In the genomic region with DNA sequence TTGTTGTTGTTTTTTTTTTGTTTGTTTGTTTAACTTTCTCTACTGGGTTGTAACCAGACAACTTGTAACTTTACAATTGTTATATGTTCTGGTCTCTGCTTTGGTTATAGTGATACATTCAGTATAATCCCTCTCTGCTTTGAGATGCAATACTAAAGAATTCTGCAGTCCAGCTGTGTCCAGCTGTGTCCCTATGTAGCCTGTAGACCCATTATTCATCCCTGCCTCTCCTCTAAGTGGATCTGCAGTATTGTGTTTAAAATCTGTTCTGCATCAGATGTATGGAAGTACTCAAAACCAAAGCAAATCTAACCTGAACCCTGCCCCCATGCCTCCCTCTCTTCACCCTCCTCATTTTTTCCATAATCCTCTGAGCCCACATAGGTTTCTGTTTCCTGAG, we compare ENCODE assay signal across 26 mouse cellular contexts.
DNase-seq lines count a peak whose midpoint lies in the region; ATAC-seq and TF ChIP-seq lines count a peak whose summit lies in the region.
"Had no signal": no experiment of that assay in that cellular context is flagged by ENCODE, and none has a peak within 500 bp of the region (broad histone marks: within the 10 kb centered on the region; RNA-seq: fewer than 3 reads in every experiment).

No protein-coding gene starts in this region.

- no peaks in the 10 kb centered on the region for H3K4me1 ChIP-seq in kidney, postnatal 0 days (replicated peaks; ENCODE audit: insufficient read depth, low read length)
- H3K4me1 ChIP-seq in kidney, embryonic 15.5 days: no peaks in the 10 kb centered on the region
- H3K4me1 ChIP-seq in lung, embryonic 14.5 days (ENCODE audit: insufficient read depth): no peaks in the 10 kb centered on the region
- no peaks in the 10 kb centered on the region for H3K4me1 ChIP-seq in lung, adult 2 months (ENCODE audit: control insufficient read depth, insufficient read depth, low read length)
- H3K4me1 ChIP-seq in intestine, embryonic 16.5 days (ENCODE audit: control insufficient read depth, insufficient read depth, low read length): 0 out of 2 replicates have a peak, but pooled peaks cover 2% of the 10 kb centered on the region
- peaks cover 3% of the 10 kb centered on the region; the same call in 1 of the 2 replicates for H3K4me1 ChIP-seq in stomach, embryonic 16.5 days (ENCODE audit: control insufficient read depth, insufficient read depth, low read length)
- H3K4me1 ChIP-seq: forebrain, embryonic 10.5 days; forebrain, embryonic 13.5 days; heart, embryonic 10.5 days; heart, embryonic 13.5 days had no signal

- H3K9ac ChIP-seq in kidney, postnatal 0 days (ENCODE audit: low read depth, low read length): no peak overlapping the region
- no peak overlapping the region for H3K9ac ChIP-seq in kidney, embryonic 15.5 days
- no peak overlapping the region for H3K9ac ChIP-seq in lung, embryonic 14.5 days
- H3K9ac ChIP-seq in intestine, embryonic 16.5 days (ENCODE audit: low read depth, low read length): no peak overlapping the region
- H3K9ac ChIP-seq in stomach, embryonic 16.5 days (ENCODE audit: low read length): no peak overlapping the region
- H3K9ac ChIP-seq: forebrain, embryonic 13.5 days; heart, embryonic 13.5 days had no signal

- TF ChIP-seq POLR2A in lung, adult 2 months (IDR thresholded peaks at IDR 0.05; ENCODE audit: borderline replicate concordance, extremely low read depth, low read depth, low read length): no peak

- no peaks in the 10 kb centered on the region for H3K27me3 ChIP-seq in kidney, postnatal 0 days (ENCODE audit: insufficient read depth, low read length)
- H3K27me3 ChIP-seq in kidney, embryonic 15.5 days: no peaks in the 10 kb centered on the region
- H3K27me3 ChIP-seq in lung, embryonic 14.5 days (ENCODE audit: insufficient read depth, low read length): no peaks in the 10 kb centered on the region
- no peaks in the 10 kb centered on the region for H3K27me3 ChIP-seq in intestine, embryonic 16.5 days (replicated peaks; ENCODE audit: control insufficient read depth, insufficient read depth, low read length)
- H3K27me3 ChIP-seq in stomach, embryonic 16.5 days (ENCODE audit: control insufficient read depth, insufficient read depth, low read length): no peaks in the 10 kb centered on the region
- H3K27me3 ChIP-seq: CH12.LX; forebrain, embryonic 13.5 days; heart, embryonic 13.5 days had no signal

- no peak for ATAC-seq in kidney, postnatal 0 days (replicated peaks; ENCODE audit: low FRiP score, low read depth)
- no peak for ATAC-seq in kidney, embryonic 15.5 days (replicated peaks; ENCODE audit: low FRiP score)
- peak; percentile 65; the same call in 1 of the 2 replicates for ATAC-seq in lung, embryonic 14.5 days (ENCODE audit: insufficient read depth)
- ATAC-seq in intestine, embryonic 16.5 days: peak; percentile 71; the same call in 1 of the 2 replicates
- ATAC-seq in stomach, embryonic 16.5 days (ENCODE audit: insufficient read depth, low FRiP score): peak; percentile 80
- ATAC-seq: forebrain, embryonic 13.5 days; forebrain, embryonic 16.5 days; Patski had no signal

- H3K9me3 ChIP-seq in kidney, postnatal 0 days (replicated peaks; ENCODE audit: low read length): no peaks in the 10 kb centered on the region
- no peaks in the 10 kb centered on the region for H3K9me3 ChIP-seq in kidney, embryonic 15.5 days (replicated peaks)
- H3K9me3 ChIP-seq in lung, embryonic 14.5 days (ENCODE audit: low read depth, low read length): no peaks in the 10 kb centered on the region
- H3K9me3 ChIP-seq in intestine, embryonic 16.5 days (ENCODE audit: control insufficient read depth, low read length): no peaks in the 10 kb centered on the region
- no peaks in the 10 kb centered on the region for H3K9me3 ChIP-seq in stomach, embryonic 16.5 days (replicated peaks; ENCODE audit: control insufficient read depth, low read length)
- H3K9me3 ChIP-seq: forebrain, embryonic 10.5 days; forebrain, embryonic 13.5 days; heart, embryonic 10.5 days; heart, embryonic 13.5 days had no signal

- TF ChIP-seq CTCF in kidney, postnatal 0 days (IDR thresholded peaks at IDR 0.05; ENCODE audit: low read depth): no peak
- no peak for TF ChIP-seq CTCF in lung, embryonic 14.5 days (IDR thresholded peaks at IDR 0.05; ENCODE audit: low read depth)
- no peak for TF ChIP-seq CTCF in lung, adult 2 months (IDR thresholded peaks at IDR 0.05; ENCODE audit: insufficient read depth, low read length)

- no peaks in the 10 kb centered on the region for H3K36me3 ChIP-seq in kidney, postnatal 0 days (ENCODE audit: insufficient read depth, low read length)
- H3K36me3 ChIP-seq in kidney, embryonic 15.5 days: no peaks in the 10 kb centered on the region
- no peaks in the 10 kb centered on the region for H3K36me3 ChIP-seq in lung, embryonic 14.5 days (ENCODE audit: insufficient read depth)
- no peaks in the 10 kb centered on the region for H3K36me3 ChIP-seq in intestine, embryonic 16.5 days (ENCODE audit: control insufficient read depth, insufficient read depth, low read length)
- no peaks in the 10 kb centered on the region for H3K36me3 ChIP-seq in stomach, embryonic 16.5 days (ENCODE audit: control insufficient read depth, insufficient read depth, low read length)
- H3K36me3 ChIP-seq: forebrain, embryonic 10.5 days; G1E; heart, embryonic 10.5 days; heart, embryonic 13.5 days had no signal

- no peak overlapping the region for H3K4me3 ChIP-seq in kidney, postnatal 0 days (replicated peaks; ENCODE audit: low read depth, low read length)
- no peak overlapping the region for H3K4me3 ChIP-seq in kidney, embryonic 15.5 days (replicated peaks)
- H3K4me3 ChIP-seq in lung, embryonic 14.5 days (ENCODE audit: low read depth, low read length): no peak overlapping the region
- no peak overlapping the region for H3K4me3 ChIP-seq in lung, adult 2 months (replicated peaks; ENCODE audit: extremely low read depth, low read depth, low read length)
- H3K4me3 ChIP-seq in intestine, embryonic 16.5 days (ENCODE audit: low read length): no peak overlapping the region
- no peak overlapping the region for H3K4me3 ChIP-seq in stomach, embryonic 16.5 days (replicated peaks; ENCODE audit: low read length)
- H3K4me3 ChIP-seq: forebrain, embryonic 10.5 days; forebrain, embryonic 13.5 days; heart, adult 2 months; heart, embryonic 10.5 days; heart, embryonic 13.5 days had no signal

- no peak overlapping the region for H3K4me2 ChIP-seq in kidney, postnatal 0 days (ENCODE audit: low read length)
- H3K4me2 ChIP-seq in kidney, embryonic 15.5 days: no peak overlapping the region
- no peak overlapping the region for H3K4me2 ChIP-seq in lung, embryonic 14.5 days
- no peak overlapping the region for H3K4me2 ChIP-seq in intestine, embryonic 16.5 days (ENCODE audit: low read depth, low read length)
- no peak overlapping the region for H3K4me2 ChIP-seq in stomach, embryonic 16.5 days (ENCODE audit: low read depth, low read length)
- H3K4me2 ChIP-seq: forebrain, embryonic 13.5 days; heart, embryonic 13.5 days had no signal

- DNase-seq in kidney, postnatal 0 days (ENCODE audit: low spot score): peak; percentile 68
- DNase-seq in lung, embryonic 14.5 days: peak; percentile 50
- no peak for DNase-seq in lung, adult 2 months
- DNase-seq in urinary bladder, postnatal 10 days (ENCODE audit: low spot score): no peak
- DNase-seq: adrenal gland, postnatal 10 days; adrenal gland, postnatal 36 days; B cell, adult 2 months; cerebellum, adult 18-20 months; cerebellum, adult 9-10 months; cerebellum, postnatal 14 days; gastrocnemius, postnatal 10 days; gastrocnemius, postnatal 36 days; heart, adult 2 months; heart, postnatal 14 days; heart, postnatal 4 days had no signal

- no peak overlapping the region for H3K27ac ChIP-seq in kidney, postnatal 0 days
- H3K27ac ChIP-seq in kidney, embryonic 15.5 days: no peak overlapping the region
- H3K27ac ChIP-seq in lung, embryonic 14.5 days (ENCODE audit: low read depth): no peak overlapping the region
- no peak overlapping the region for H3K27ac ChIP-seq in intestine, embryonic 16.5 days (ENCODE audit: low read length)
- no peak overlapping the region; the same call in 1 of the 2 replicates for H3K27ac ChIP-seq in stomach, embryonic 16.5 days (ENCODE audit: low read length)
- H3K27ac ChIP-seq: forebrain, embryonic 10.5 days; forebrain, embryonic 13.5 days; heart, adult 2 months; heart, embryonic 10.5 days; heart, embryonic 13.5 days had no signal

Comparison
In these comparisons a context has a peak if more than half of its experiments do, and no peak if none do; other contexts are left out.
1. DNase-seq: peak in kidney, postnatal 0 days (single experiment) and lung, embryonic 14.5 days (single experiment); none in lung, adult 2 months (single experiment) and urinary bladder, postnatal 10 days (single experiment).
2. ATAC-seq: peak in lung, embryonic 14.5 days (single experiment), intestine, embryonic 16.5 days (single experiment) and stomach, embryonic 16.5 days (single experiment); none in kidney, postnatal 0 days (single experiment) and kidney, embryonic 15.5 days (single experiment).